Mouse (Mus musculus) G1E-ER4 (cell line): ENCODE results near the gene Hist1h3e. TPM values are rescaled to one million over a fixed set of nuclear protein-coding genes. Genes with fewer than 3 reads are reported as not detected.

ENCODE experiments used
- GATA1 ChIP-seq: IDR thresholded peaks from one replicate; pipeline ENCODE4 v1.8.0; 2012; ENCODE audit warnings: low read length, inconsistent platforms
- polyA plus RNA-seq: library from polyadenylated mRNA; stranded (reverse); fragments of >175 nt; gene quantifications from 2 replicates; pipeline ENCODE4 v1.2.3, GENCODE M21; 2012

Gene Hist1h3e
- polyA plus RNA-seq, 1 experiment = 13.1 TPM

GRCm38 (mm10) chr13:23529480-23530165 is 32.5 kb downstream of the Hist1h3e start:
- TF ChIP-seq GATA1 = no peak

DNA sequence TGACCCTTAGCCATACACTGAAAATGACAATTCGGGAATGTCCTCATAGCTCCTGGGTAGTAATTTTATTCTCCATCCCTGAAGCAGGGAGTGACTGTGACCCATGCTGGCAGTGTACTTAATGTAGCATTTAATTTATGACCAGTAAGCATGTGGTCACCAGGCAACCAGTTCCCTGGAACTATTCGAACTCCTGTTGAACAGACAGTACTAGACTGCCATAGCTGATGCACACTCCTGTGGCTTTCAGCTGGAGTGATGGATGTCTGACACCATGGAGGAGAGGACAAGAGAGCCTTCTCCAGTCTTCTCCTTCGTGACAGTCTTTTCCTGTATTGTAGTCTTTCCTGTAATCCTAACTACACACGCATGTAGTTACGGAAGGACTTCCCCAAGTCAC is 33.2 kb downstream of the Hist1h3e start:
- TF ChIP-seq GATA1 = no peak

DNA sequence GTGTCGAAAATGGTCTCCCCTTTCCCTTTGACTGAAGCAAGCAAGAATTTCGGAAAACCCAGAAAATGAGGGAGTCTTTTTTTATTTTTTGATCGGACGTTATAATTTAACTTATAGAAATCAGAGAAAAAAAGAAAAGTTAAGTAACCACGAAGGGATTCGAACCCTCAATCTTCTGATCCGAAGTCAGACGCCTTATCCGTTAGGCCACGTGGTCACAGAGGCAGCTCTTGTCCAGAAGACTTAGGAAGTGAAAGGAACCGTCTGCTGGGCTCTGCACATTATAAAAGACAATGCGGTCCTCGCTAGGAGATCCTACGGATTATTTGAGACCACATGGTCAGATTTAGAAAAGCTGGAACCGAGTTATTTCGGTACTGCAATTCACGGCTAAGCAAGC is 35.9 kb downstream of the Hist1h3e start:
- TF ChIP-seq GATA1 = no peak

- TF ChIP-seq GATA1 = no peak
These were observed 36.3 kb downstream of the Hist1h3e start for GRCm38 (mm10) chr13:23525901-23526300.

GRCm38 (mm10) chr13:23524654-23525053 is 37.5 kb downstream of the Hist1h3e start:
- no peak for TF ChIP-seq GATA1

DNA sequence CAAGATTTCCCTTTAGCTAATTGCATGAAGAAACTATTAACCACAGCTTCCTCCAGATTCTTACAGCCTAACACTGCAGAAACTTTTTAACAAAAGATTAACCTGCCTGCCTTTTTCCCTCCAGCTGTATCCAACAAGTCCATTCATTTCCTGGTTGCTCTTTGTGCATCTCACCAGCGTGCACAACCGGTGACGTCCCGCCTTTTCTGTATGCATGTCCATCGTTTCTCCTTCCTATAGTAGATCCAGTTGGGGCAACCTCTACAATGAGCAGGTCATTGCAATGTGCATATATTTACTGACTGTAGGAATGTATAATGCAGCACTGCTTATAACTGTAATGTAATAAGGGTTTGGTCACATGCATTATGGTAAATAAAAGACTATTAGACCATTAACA is 38.2 kb downstream of the Hist1h3e start:
- TF ChIP-seq GATA1 = no peak

DNA sequence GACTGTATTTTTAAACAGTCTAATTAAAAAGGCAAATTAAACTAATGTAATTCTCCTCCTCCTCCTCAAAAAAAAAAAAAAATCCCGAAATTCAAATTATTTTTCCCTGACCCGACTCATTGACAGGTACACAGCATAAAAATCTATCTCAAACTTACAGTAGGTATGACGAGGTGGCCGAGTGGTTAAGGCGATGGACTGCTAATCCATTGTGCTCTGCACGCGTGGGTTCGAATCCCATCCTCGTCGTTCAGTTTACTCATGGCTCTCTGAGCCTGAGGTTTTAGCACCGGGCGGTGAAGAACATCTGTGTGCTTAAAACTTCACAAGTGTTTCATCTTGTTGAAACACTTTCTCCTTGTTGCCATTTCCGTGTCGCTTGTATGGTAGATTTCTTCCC is 40.5 kb downstream of the Hist1h3e start:
- no peak for TF ChIP-seq GATA1

DNA sequence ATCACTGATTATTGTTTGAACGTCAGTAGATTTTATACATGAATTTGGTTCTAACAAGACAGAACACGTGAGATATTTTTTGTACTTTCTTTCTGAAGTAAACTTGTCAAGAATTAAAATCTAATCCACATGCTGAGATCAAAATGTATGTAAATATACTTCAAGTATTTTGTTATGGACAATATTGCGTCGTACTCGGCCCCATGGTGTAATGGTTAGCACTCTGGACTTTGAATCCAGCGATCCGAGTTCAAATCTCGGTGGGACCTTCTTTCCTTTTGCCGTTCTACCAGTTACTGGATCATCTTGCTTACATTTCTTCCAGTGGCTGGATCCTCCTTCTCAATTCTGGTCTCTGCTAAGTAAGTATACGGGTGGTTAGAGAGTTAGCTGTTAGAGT is 42.8 kb downstream of the Hist1h3e start:
- no peak for TF ChIP-seq GATA1

GRCm38 (mm10) chr13:23518885-23519284 is 43.3 kb downstream of the Hist1h3e start:
- TF ChIP-seq GATA1 = peak; percentile 55

GRCm38 (mm10) chr13:23518295-23518603 is 43.9 kb downstream of the Hist1h3e start:
- no peak for TF ChIP-seq GATA1

- TF ChIP-seq GATA1 = no peak
These were observed 44.4 kb downstream of the Hist1h3e start for GRCm38 (mm10) chr13:23517603-23518294.

DNA sequence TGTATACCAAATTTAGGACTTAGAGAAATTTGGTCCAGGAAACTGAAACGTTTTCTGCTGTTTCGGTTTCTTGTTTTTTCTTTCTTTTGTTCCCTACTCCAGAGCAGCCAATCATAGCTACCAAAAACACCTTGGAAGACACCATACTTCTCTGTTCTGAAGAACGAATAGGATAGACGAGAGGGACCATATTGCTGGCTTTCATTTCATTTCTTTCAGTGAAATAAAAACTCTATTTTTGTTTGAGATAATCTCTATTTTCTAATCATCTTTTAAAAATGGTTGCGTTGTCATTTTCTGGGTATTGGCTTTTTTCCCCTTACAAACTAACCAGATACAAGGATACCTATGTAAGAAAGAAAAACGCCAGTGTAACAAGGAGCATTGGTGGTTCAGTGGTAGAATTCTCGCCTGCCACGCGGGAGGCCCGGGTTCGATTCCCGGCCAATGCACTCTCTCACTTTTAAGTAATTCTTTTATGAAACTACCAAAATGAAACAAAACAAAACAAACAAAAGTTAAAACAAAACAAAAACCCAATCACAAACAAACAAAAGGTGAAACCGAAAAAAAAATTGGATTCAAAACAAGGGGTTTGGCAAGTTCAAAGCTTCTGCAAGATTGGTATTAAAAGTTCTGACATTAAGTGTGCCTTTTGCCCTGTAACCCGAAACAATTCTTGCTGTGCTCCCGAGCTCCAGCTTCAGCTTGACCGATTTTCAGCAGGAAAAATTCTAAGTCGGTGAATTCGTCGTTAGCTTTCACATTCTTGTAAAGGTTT is 45.2 kb downstream of the Hist1h3e start:
- TF ChIP-seq GATA1 = no peak

DNA sequence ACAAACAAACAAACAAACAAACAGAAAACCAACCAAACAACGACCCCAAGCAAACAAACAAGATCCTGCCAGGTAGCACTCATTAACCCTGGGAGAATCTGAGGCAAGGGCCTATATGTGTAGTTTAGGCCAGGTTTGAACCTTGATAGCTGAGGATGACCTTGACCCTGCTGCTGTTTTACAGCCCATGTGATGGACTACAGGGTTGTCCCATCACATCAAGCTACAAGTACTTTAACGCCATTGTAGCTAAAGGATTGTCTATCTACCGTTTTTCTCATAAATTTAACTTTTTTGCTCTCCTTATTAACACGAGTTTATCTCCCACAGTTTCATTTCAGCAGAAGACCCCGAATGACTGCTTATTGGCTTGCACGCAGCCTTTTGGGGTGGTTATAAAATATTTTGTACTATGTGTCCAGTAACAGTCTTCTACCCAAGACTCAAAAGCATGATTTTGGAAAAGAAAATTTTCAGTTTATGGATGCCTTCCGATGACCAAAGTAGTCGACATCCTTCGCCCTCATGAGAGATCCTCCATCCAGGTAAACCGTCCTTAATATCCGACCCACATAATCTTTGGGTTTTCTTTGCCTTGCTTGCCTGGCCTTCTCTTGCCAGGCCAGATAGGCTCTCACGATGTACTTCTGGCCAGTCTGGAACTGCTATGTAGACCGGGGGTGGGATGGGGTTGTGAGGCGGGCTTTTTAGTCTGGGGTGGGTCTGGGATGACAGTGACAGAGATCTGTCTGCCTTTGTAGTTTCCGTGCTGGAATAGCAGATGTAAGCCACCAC is 46.1 kb downstream of the Hist1h3e start:
- no peak for TF ChIP-seq GATA1

GRCm38 (mm10) chr13:23515281-23515680 is 46.9 kb downstream of the Hist1h3e start:
- TF ChIP-seq GATA1 = no peak

DNA sequence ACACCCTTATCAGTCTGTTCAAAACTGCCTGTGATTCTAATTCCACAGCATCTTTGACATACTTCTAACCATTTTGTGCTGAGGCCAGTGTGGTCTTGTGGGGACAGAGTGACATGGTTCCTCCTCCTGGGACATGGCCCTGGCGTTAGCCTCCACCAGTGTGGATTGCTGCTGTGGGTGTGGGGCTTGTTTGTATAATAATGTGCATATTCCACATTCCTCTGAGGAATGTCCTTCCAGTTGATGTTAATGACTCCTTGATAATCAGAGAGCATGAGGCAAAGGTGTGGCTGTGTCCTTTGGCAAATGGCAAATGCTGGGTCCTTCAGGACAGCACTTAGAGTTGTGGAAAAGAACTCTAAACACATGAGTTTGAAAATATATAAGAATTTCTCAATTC is 48.7 kb downstream of the Hist1h3e start:
- TF ChIP-seq GATA1 = no peak

Other genes with a start within 250 kb of the Hist1h3e start
- gene Zfp322a, start 193.2 kb downstream of the Hist1h3e start, polyA plus RNA-seq = 0.73 and 0.85 TPM in 2 replicates
- gene Abt1, start 138.5 kb downstream of the Hist1h3e start, polyA plus RNA-seq = 9.3 and 9.8 TPM in 2 replicates
- gene Btn1a1, start 96.5 kb downstream of the Hist1h3e start, polyA plus RNA-seq = 2.4 and 4.2 TPM in 2 replicates
- gene Btn2a2, start 73.5 kb downstream of the Hist1h3e start, polyA plus RNA-seq = not detected in 2 replicates
- 18.1 and 20.2 TPM in 2 replicates for gene Hist1h4h, start 31.3 kb downstream of the Hist1h3e start, polyA plus RNA-seq
- gene Hist1h2af, start 28.5 kb downstream of the Hist1h3e start, polyA plus RNA-seq = 2,691 and 3,312 TPM in 2 replicates
- gene Hist1h3g, start 26.9 kb downstream of the Hist1h3e start, polyA plus RNA-seq = 17.3 and 23.2 TPM in 2 replicates
- gene Hist1h2bh, start 19.0 kb downstream of the Hist1h3e start, polyA plus RNA-seq = 1.7 and 2.5 TPM in 2 replicates
- 5.7 and 6.3 TPM in 2 replicates for gene Hist1h3f, start 18.3 kb downstream of the Hist1h3e start, polyA plus RNA-seq
- gene Hist1h4f, start 10.7 kb downstream of the Hist1h3e start, polyA plus RNA-seq = 18.7 and 20.6 TPM in 2 replicates
- 0.81 and 0.89 TPM in 2 replicates for gene Hist1h1d, start 9.1 kb downstream of the Hist1h3e start, polyA plus RNA-seq
- 18.2 and 26.0 TPM in 2 replicates for gene Hist1h2ae, start 8.9 kb upstream of the Hist1h3e start, polyA plus RNA-seq
- gene Hist1h2bg, start 9.0 kb upstream of the Hist1h3e start, polyA plus RNA-seq = 21.9 and 32.9 TPM in 2 replicates
- 8.5 and 12.9 TPM in 2 replicates for gene Hist1h2bf, start 11.8 kb upstream of the Hist1h3e start, polyA plus RNA-seq
- gene Hist1h2ad, start 12.0 kb upstream of the Hist1h3e start, polyA plus RNA-seq = 1.8 and 6.5 TPM in 2 replicates
- 3.8 and 4.0 TPM in 2 replicates for gene Hist1h3d, start 13.4 kb upstream of the Hist1h3e start, polyA plus RNA-seq
- 22.9 and 29.6 TPM in 2 replicates for gene Hist1h4d, start 19.2 kb upstream of the Hist1h3e start, polyA plus RNA-seq
- gene Hist1h2be, start 58.8 kb upstream of the Hist1h3e start, polyA plus RNA-seq = 0.92 and 1.2 TPM in 2 replicates
- 5.9 and 7.2 TPM in 2 replicates for gene Hist1h1e, start 60.2 kb upstream of the Hist1h3e start, polyA plus RNA-seq
- 1.0 and 2.0 TPM in 2 replicates for gene Hist1h2ac, start 121.6 kb upstream of the Hist1h3e start, polyA plus RNA-seq
- 16.7 and 25.9 TPM in 2 replicates for gene Hist1h2bc, start 121.8 kb upstream of the Hist1h3e start, polyA plus RNA-seq
- not detected in 2 replicates for gene Hist1h1t, start 133.4 kb upstream of the Hist1h3e start, polyA plus RNA-seq
- 4.1 and 4.5 TPM in 2 replicates for gene Hist1h4c, start 136.1 kb upstream of the Hist1h3e start, polyA plus RNA-seq
- gene Hfe, start 148.5 kb upstream of the Hist1h3e start, polyA plus RNA-seq = not detected in 2 replicates
- gene Hist1h1c, start 176.4 kb upstream of the Hist1h3e start, polyA plus RNA-seq = 32.4 and 36.9 TPM in 2 replicates
- gene Hist1h3c, start 183.2 kb upstream of the Hist1h3e start, polyA plus RNA-seq = 12.2 and 13.4 TPM in 2 replicates
- gene Hist1h2bb, start 184.4 kb upstream of the Hist1h3e start, polyA plus RNA-seq = 6.6 and 10.7 TPM in 2 replicates
- 30.3 and 45.7 TPM in 2 replicates for gene Hist1h2ab, start 188.8 kb upstream of the Hist1h3e start, polyA plus RNA-seq
- 11.4 and 12.4 TPM in 2 replicates for gene Hist1h3b, start 189.9 kb upstream of the Hist1h3e start, polyA plus RNA-seq
- gene Hist1h4b, start 194.6 kb upstream of the Hist1h3e start, polyA plus RNA-seq = 9.0 and 10.6 TPM in 2 replicates
- gene Hist1h4a, start 198.9 kb upstream of the Hist1h3e start, polyA plus RNA-seq = 31.9 and 40.7 TPM in 2 replicates
- 3.9 and 6.7 TPM in 2 replicates for gene Hist1h3a, start 200.0 kb upstream of the Hist1h3e start, polyA plus RNA-seq
- gene Hist1h1a, start 201.3 kb upstream of the Hist1h3e start, polyA plus RNA-seq = 0.33 and 1.8 TPM in 2 replicates
- not detected in 2 replicates for gene Trim38, start 207.5 kb upstream of the Hist1h3e start, polyA plus RNA-seq
- gene Slc17a2, start 244.6 kb upstream of the Hist1h3e start, polyA plus RNA-seq = not detected in 2 replicates